Mouse (Mus musculus) C2C12 (cell line): ENCODE data around the gene Fkbp1a.

ENCODE experiments used
- CTCF ChIP-seq: IDR thresholded peaks from one replicate; pipeline ENCODE4 v1.5.1; 2011; ENCODE audit not compliant: control insufficient read depth, insufficient read depth, insufficient read length
- MAX ChIP-seq: IDR thresholded peaks from one replicate; pipeline ENCODE4 v1.6.1; 2011; ENCODE audit warnings: mild to moderate bottlenecking, control low read depth
- MYOD1 ChIP-seq: IDR thresholded peaks from one replicate; pipeline ENCODE4 v1.6.1; 2011; ENCODE audit warnings: low read depth; ENCODE audit not compliant: control insufficient read depth, insufficient read length
- USF1 ChIP-seq: IDR thresholded peaks from one replicate; pipeline ENCODE4 v1.6.1; 2011; ENCODE audit warnings: low read depth, mild to moderate bottlenecking, control low read depth, moderate library complexity

- TF ChIP-seq MYOD1, result no peak
- TF ChIP-seq MAX, result no peak
- no peak for TF ChIP-seq CTCF
- TF ChIP-seq USF1, result no peak
Observed at GRCm38 (mm10) chr2:151603630-151604029, 61.3 kb downstream of the Fkbp1a start.
